13 mouse cellular contexts compared by ENCODE assay signal in genomic region chr6:119437894-119438761, GRCm38 (mm10). TPM values are rescaled to one million over a fixed set of nuclear protein-coding genes. Genes with fewer than 3 reads are reported as not detected.
A peak's percentile ranks its signal among the peaks of the same experiment; 100 is the strongest.
DNase-seq lines count a peak whose midpoint lies in the region; ATAC-seq and TF ChIP-seq lines count a peak whose summit lies in the region.
"Had no signal": no experiment of that assay in that cellular context is flagged by ENCODE, and none has a peak within 500 bp of the region (broad histone marks: within the 10 kb centered on the region; RNA-seq: fewer than 3 reads in every experiment).

No protein-coding gene starts in this region.

- TF ChIP-seq CTCF in thymus, adult 2 months (IDR thresholded peaks at IDR 0.05; ENCODE audit: borderline replicate concordance, control insufficient read depth, extremely low read depth, insufficient read depth, low read length, poor library complexity): no peak

- peaks cover 17% of the 10 kb centered on the region for H3K4me1 ChIP-seq in heart, embryonic 12.5 days (replicated peaks)
- H3K4me1 ChIP-seq in forebrain, embryonic 13.5 days: no peaks in the 10 kb centered on the region
- H3K4me1 ChIP-seq in thymus, adult 2 months (replicated peaks; ENCODE audit: control insufficient read depth, insufficient read depth, low read length): no peaks in the 10 kb centered on the region

- H3K4me2 ChIP-seq in heart, embryonic 12.5 days: no peak overlapping the region
- H3K4me2 ChIP-seq in forebrain, embryonic 13.5 days: no peak overlapping the region

- no peak overlapping the region for H3K4me3 ChIP-seq in heart, embryonic 12.5 days
- no peak overlapping the region for H3K4me3 ChIP-seq in forebrain, embryonic 13.5 days
- no peak overlapping the region for H3K4me3 ChIP-seq in thymus, adult 2 months (ENCODE audit: control insufficient read depth, insufficient read depth, low read length)
- H3K4me3 ChIP-seq: erythroblast, embryonic 14.5 days had no signal

- H3K36me3 ChIP-seq in heart, embryonic 12.5 days: no peaks in the 10 kb centered on the region; the same call in 1 of the 2 replicates
- no peaks in the 10 kb centered on the region for H3K36me3 ChIP-seq in forebrain, embryonic 13.5 days (ENCODE audit: poor library complexity, severe bottlenecking)
- H3K36me3 ChIP-seq in thymus, adult 2 months (ENCODE audit: control insufficient read depth, insufficient read depth, low read length): no peaks in the 10 kb centered on the region

- H3K27me3 ChIP-seq in heart, embryonic 12.5 days (replicated peaks): no peaks in the 10 kb centered on the region
- H3K27me3 ChIP-seq in forebrain, embryonic 13.5 days: no peaks in the 10 kb centered on the region
- H3K27me3 ChIP-seq in thymus, adult 2 months (ENCODE audit: control insufficient read depth, insufficient read depth, low read length): no peaks in the 10 kb centered on the region

- no peak for TF ChIP-seq POLR2A in thymus, adult 2 months (IDR thresholded peaks at IDR 0.05; ENCODE audit: control insufficient read depth, extremely low read depth, insufficient read depth, low read length, poor library complexity)

- no peak for DNase-seq in heart, postnatal 4 days
- DNase-seq in Muller cell, postnatal 12 days (ENCODE audit: inconsistent ontology term): peak; percentile 19
- DNase-seq in mesoderm, embryonic 11.5 days (ENCODE audit: low read depth, low spot score): peak; percentile 53
- DNase-seq in left cerebral cortex, adult 11 months (ENCODE audit: low spot score): no peak
- no peak for DNase-seq in thymus, adult 2 months
- no peak for DNase-seq in left cerebral cortex, postnatal 4 days
- DNase-seq: kidney, adult 8-10 months; right cerebral cortex, postnatal 4 days; thymus, postnatal 14 days had no signal

- intact Hi-C loops in left cerebral cortex, postnatal 4 days (cut with DNase I): loop anchor here (10.0 kb wide), 1 partner anchor 83 kb away; no protein-coding TSS in a partner anchor

- WGBS in heart, embryonic 12.5 days: 43% methylated on average over 8 of the region's 8 CpGs
- 57% methylated on average over 8 of the region's 8 CpGs for WGBS in forebrain, embryonic 13.5 days
- WGBS in thymus, adult 2 months: 48% methylated on average over 8 of the region's 8 CpGs

- H3K27ac ChIP-seq in heart, embryonic 12.5 days (ENCODE audit: poor library complexity, severe bottlenecking): no peak overlapping the region
- H3K27ac ChIP-seq in forebrain, embryonic 13.5 days: no peak overlapping the region
- no peak overlapping the region for H3K27ac ChIP-seq in thymus, adult 2 months (ENCODE audit: control insufficient read depth, insufficient read depth, low read length)

- H3K9me3 ChIP-seq in heart, embryonic 12.5 days (replicated peaks): no peaks in the 10 kb centered on the region
- H3K9me3 ChIP-seq in forebrain, embryonic 13.5 days (replicated peaks): no peaks in the 10 kb centered on the region

- ATAC-seq in heart, embryonic 12.5 days (ENCODE audit: insufficient number of reproducible peaks, low FRiP score): peak; percentile 58; the same call in 1 of the 2 replicates
- ATAC-seq in forebrain, embryonic 13.5 days: 0 out of 2 replicates have a peak, but pooled peaks have one; percentile 53
- ATAC-seq: CD4-positive, CD25-positive, alpha-beta regulatory T cell, adult 4 months had no signal

- H3K9ac ChIP-seq in heart, embryonic 12.5 days: peak overlapping the region; percentile 35; the same call in 1 of the 2 replicates
- H3K9ac ChIP-seq in forebrain, embryonic 13.5 days: no peak overlapping the region

RNA-seq across cellular contexts. Expression of gene Adipor2, which starts 20.6 kb away (rescaled TPM):
- 27.8 and 30.2 TPM in 2 replicates for polyA plus RNA-seq in heart, embryonic 12.5 days (2016; fragmentation: Nextera tagmentation; extraction: Ambion mirVana)
- 10 to 100 TPM; 55.5 to 55.7 TPM for total RNA-seq in heart, postnatal 4 days (2021)
- 38.3 and 43.1 TPM in 2 replicates for polyA plus RNA-seq in forebrain, embryonic 13.5 days (2015; fragmentation: Nextera tagmentation; extraction: Ambion mirVana)
- 63.8 and 70.7 TPM in 2 replicates for polyA plus RNA-seq in thymus, adult 2 months (2012; rRNA removed)
- 10 to 100 TPM; 39.5 to 40.2 TPM for total RNA-seq in left cerebral cortex, postnatal 4 days (2021)

RNA-seq across cellular contexts. Expression of gene Fbxl14, which starts 41.3 kb away (rescaled TPM):
- 4.0 and 4.1 TPM in 2 replicates for polyA plus RNA-seq in heart, embryonic 12.5 days (2016; fragmentation: Nextera tagmentation; extraction: Ambion mirVana)
- 10 to 100 TPM; 22.6 to 23.1 TPM for total RNA-seq in heart, postnatal 4 days (2021)
- 4.1 and 4.2 TPM in 2 replicates for polyA plus RNA-seq in forebrain, embryonic 13.5 days (2015; fragmentation: Nextera tagmentation; extraction: Ambion mirVana)
- polyA plus RNA-seq in thymus, adult 2 months (2012; rRNA removed): 355 and 394 TPM in 2 replicates
- 10 to 100 TPM; 28.0 to 28.5 TPM for total RNA-seq in left cerebral cortex, postnatal 4 days (2021)

Comparison
In these comparisons a context has a peak if more than half of its experiments do, and no peak if none do; other contexts are left out.
1. DNase-seq: peak in Muller cell, postnatal 12 days (single experiment) and mesoderm, embryonic 11.5 days (single experiment); none in heart, postnatal 4 days (single experiment), left cerebral cortex, adult 11 months (single experiment), thymus, adult 2 months (single experiment) and left cerebral cortex, postnatal 4 days (single experiment).
2. RNA of gene Fbxl14, which starts 41.3 kb away (polyA plus RNA-seq): 355 to 394 TPM in thymus, adult 2 months; 4.1 to 4.2 TPM in forebrain, embryonic 13.5 days and 4.0 to 4.1 TPM in heart, embryonic 12.5 days; every median in the first group is over 10 times any median in the second.